Mouse (Mus musculus) midbrain, postnatal 0 days (tissue): ENCODE data around the gene Gm7534. TPM values are rescaled to one million over a fixed set of nuclear protein-coding genes. Genes with fewer than 3 reads are reported as not detected.

Source experiments
- ATAC-seq: fragments of 200-750 bp; cut with Nextera tagmentation; 2 replicates; pipeline ENCODE4 v1.8.0; 2017; ENCODE audit warnings: moderate number of reproducible peaks, mild to moderate bottlenecking, moderate TSS enrichment, moderate library complexity; ENCODE audit not compliant: low FRiP score
- DNase-seq: peaks from one replicate; pipeline ENCODE4 v3.0.0-alpha.2; 2015; ENCODE audit warnings: low spot score
- H3K27ac ChIP-seq: fragments of 300-500 bp; sonication (generic); 2 replicates; pipeline ENCODE4 v1.5.1; 2014; ENCODE audit warnings: low read depth, mild to moderate bottlenecking, low read length, mixed read lengths
- H3K27me3 ChIP-seq: fragments of 300-500 bp; sonication (generic); 2 replicates; pipeline ENCODE4 v1.6.1; 2014; ENCODE audit warnings: low read length, control low read depth, mixed read lengths; ENCODE audit not compliant: insufficient read depth
- H3K36me3 ChIP-seq: fragments of 300-500 bp; sonication (generic); 2 replicates; pipeline ENCODE4 v1.6.1; 2014; ENCODE audit warnings: low read length, control low read depth, mixed read lengths; ENCODE audit not compliant: insufficient read depth
- H3K4me1 ChIP-seq: fragments of 300-500 bp; sonication (generic); 2 replicates; pipeline ENCODE4 v1.6.1; 2014; ENCODE audit warnings: mild to moderate bottlenecking, control low read depth, antibody characterized with exemption, low read length, mixed read lengths; ENCODE audit not compliant: insufficient read depth
- H3K4me2 ChIP-seq: fragments of 300-500 bp; sonication (generic); 2 replicates; pipeline ENCODE4 v1.6.1; 2014; ENCODE audit warnings: low read depth, mild to moderate bottlenecking, low read length, mixed read lengths; ENCODE audit not compliant: poor library complexity, severe bottlenecking
- H3K4me3 ChIP-seq: fragments of 300-500 bp; sonication (generic); 2 replicates; pipeline ENCODE4 v1.5.1; 2014; ENCODE audit warnings: low read depth, mild to moderate bottlenecking, low read length, moderate library complexity
- H3K9ac ChIP-seq: fragments of 300-500 bp; sonication (generic); replicated peaks from 2 replicates; pipeline ENCODE4 v1.6.1; 2014; ENCODE audit warnings: mild to moderate bottlenecking, low read length, moderate library complexity, mixed read lengths; ENCODE audit not compliant: poor library complexity, severe bottlenecking
- H3K9me3 ChIP-seq: fragments of 300-500 bp; sonication (generic); 2 replicates; pipeline ENCODE4 v1.6.1; 2016; ENCODE audit warnings: low read length, control low read depth
- CTCF ChIP-seq: IDR thresholded peaks from 2 replicates; pipeline ENCODE4 v1.5.1; 2016; ENCODE audit warnings: antibody characterized with exemption, mild to moderate bottlenecking
- WGBS: fragments of 180-500 bp; shearing (Covaris S2); extraction: QIAGEN DNeasy Blood & Tissue Kit; methylation state at CpG from one replicate; pipeline ENCODE4 v1.1.7; 2014; 5-methylcytosine and 5-hydroxymethylcytosine counted together
- polyA plus RNA-seq: library from polyadenylated mRNA; unstranded; fragments of >200 nt; fragmentation: Nextera tagmentation; extraction: Ambion mirVana; gene quantifications from 2 replicates; pipeline ENCODE4 v1.2.1, GENCODE M21; 2015
- total RNA-seq: library from RNA; depleted of rRNA; stranded (reverse); fragments of >200 nt; gene quantifications from 2 replicates; pipeline ENCODE4 v1.2.3, GENCODE M21; 2014

Gm7534 gene
- total and polyA plus RNA-seq, 2 experiments from 2014 or later = not detected

DNA sequence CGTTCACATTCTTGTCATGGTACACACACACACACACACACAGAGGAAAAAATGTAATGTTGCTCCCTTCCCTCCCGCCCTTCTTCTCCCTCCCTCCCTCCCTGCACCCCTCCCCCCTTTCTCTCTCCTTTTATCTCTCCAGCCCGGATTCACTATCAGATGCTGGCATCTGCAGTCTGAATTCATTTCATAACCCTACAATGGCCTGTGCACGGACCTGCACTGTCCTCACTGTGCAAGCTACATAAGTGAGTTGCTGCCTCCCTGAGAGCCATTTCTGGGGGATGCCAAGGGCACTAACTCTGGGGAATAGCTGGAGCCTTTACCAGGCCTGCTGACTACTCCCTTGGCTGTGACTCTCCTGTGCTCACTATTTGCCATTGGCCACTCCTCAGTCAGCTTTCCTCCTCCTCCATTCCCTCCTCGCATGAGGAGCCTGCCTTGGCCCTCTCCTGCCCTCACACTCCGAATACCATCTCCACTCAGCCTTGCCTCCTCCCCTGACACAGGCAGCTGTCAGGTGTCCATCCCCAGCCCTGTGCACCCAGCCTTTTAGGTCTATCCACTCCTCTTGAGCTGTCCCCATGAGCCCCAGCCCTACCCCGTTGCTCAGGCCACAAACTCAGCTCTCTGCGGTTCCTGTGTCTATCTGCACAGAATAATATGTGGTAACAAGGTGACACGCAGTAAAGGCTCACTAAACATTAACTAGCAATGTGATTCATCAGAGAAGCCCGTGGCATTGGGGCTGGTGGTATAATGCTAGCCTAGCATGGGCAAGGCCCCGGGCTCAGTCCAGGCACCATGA, 20.2 kb upstream of the Gm7534 start:
- TF ChIP-seq CTCF = no peak

DNA sequence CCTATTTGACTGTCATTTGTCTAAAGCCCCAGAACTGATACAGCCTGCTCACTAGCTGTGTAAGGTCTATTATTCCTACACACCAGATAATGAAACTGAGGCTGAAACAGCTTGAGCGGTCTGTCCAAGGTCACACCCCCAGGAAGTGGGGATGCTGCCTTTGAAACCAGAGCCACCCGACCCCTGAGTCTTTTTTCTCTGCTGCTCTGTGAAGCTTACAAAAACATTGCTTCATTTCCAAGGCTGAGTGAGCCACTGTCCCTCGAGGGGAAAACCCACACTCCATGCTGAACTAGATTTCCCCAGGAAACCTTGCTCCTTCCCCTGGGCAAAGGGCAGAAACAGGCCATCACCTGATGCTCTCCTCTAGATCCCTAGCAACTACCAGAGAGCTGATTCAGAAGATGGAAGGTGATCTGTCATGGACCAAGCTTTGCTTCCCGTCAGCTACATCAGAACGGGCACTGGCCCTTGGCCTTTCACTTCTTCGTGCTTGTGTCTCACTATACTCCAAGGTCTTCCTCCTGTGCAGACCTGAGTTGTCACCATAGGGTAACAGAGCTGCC, 3.8 kb upstream of the Gm7534 start:
- 67% methylated on average over 6 of the region's 6 CpGs for WGBS
- H3K4me3 ChIP-seq = no peak overlapping the region
- H3K9ac ChIP-seq = no peak overlapping the region
- H3K9me3 ChIP-seq = no peaks in the 10 kb centered on the region
- ATAC-seq (no peak), DNase-seq (no peak)
- H3K27ac ChIP-seq = no peak overlapping the region
- no peaks in the 10 kb centered on the region for H3K36me3 ChIP-seq
- H3K4me2 ChIP-seq = no peak overlapping the region
- TF ChIP-seq CTCF = no peak
- no peaks in the 10 kb centered on the region for H3K4me1 ChIP-seq
- no peaks in the 10 kb centered on the region for H3K27me3 ChIP-seq

More for the DNA sequence above, 20.2 kb upstream of the Gm7534 start:
- Histone ChIP-seq H3K4me3 (no peak overlapping the region), H3K27ac (no peak overlapping the region), H3K36me3 (no peaks in the 10 kb centered on the region), H3K9me3 (no peaks in the 10 kb centered on the region), H3K27me3 (no peaks in the 10 kb centered on the region), H3K4me2 (no peak overlapping the region), H3K9ac (no peak overlapping the region), H3K4me1 (no peaks in the 10 kb centered on the region)
- WGBS = 69% methylated on average over 11 of the region's 11 CpGs
- DNase-seq (no peak), ATAC-seq (no peak)

DNA sequence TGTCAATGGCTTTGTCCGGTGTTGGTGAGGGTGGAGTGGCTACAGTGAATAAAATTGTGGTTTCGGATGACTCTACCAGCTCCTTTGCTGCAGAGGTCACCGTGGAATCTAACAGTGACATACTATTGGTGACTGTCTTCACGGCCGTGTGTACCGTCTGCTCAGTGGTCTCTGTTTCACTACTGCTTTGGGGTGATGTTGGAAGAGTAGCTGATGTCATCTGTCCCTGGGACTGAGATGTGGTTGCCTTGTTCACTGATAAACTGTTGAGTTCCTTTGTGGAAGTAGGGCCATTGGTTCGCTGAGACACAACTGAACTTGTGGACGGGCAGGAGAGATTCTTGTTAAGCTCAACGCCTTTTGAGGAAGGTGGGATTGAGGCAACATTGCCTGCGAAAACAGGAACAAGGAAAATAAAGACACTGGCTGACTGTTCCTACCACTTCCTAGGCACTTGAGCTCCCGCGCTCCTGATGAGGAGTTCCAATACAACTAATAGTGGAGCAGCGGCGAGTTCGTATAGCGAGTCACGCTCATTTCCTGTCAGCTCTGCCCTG, 614 bp upstream of the Gm7534 start:
- ATAC-seq = no peak
- WGBS = 93% methylated on average over 17 of the region's 17 CpGs
- no peak overlapping the region for H3K27ac ChIP-seq
- TF ChIP-seq CTCF = no peak
- no peak overlapping the region for H3K4me2 ChIP-seq
- H3K4me3 ChIP-seq = no peak overlapping the region
- H3K36me3 ChIP-seq = no peaks in the 10 kb centered on the region
- H3K9me3 ChIP-seq = no peaks in the 10 kb centered on the region
- H3K4me1 ChIP-seq = no peaks in the 10 kb centered on the region
- no peaks in the 10 kb centered on the region for H3K27me3 ChIP-seq
- no peak overlapping the region for H3K9ac ChIP-seq
- DNase-seq = no peak

DNA sequence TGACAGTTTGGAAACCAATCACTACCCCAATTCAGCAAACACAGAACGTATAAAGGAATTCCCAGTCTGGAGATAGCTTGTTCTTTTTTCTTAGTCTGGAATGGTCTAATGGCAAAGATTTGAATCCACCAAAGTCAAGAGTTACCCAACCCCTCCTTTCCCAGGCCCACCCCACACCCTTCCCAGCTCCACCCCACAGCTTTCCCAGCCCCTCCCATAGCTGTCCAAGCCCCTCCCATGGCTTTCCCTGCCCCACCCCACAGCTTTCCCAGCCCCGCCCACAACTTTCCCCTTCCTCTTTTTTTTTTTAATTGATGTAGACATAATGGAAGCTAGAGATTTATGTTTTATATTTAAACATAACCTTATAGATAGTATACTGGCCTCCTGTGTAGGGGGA, 3.4 kb downstream of the Gm7534 start:
- no peak overlapping the region for H3K27ac ChIP-seq
- no peaks in the 10 kb centered on the region for H3K9me3 ChIP-seq
- no peak overlapping the region for H3K9ac ChIP-seq
- WGBS = 86% methylated on average over 2 of the region's 2 CpGs
- H3K27me3 ChIP-seq = no peaks in the 10 kb centered on the region
- no peaks in the 10 kb centered on the region for H3K4me1 ChIP-seq
- no peak for TF ChIP-seq CTCF
- no peaks in the 10 kb centered on the region for H3K36me3 ChIP-seq
- H3K4me3 ChIP-seq = no peak overlapping the region
- no peak overlapping the region for H3K4me2 ChIP-seq
- ATAC-seq (no peak), DNase-seq (no peak)

DNA sequence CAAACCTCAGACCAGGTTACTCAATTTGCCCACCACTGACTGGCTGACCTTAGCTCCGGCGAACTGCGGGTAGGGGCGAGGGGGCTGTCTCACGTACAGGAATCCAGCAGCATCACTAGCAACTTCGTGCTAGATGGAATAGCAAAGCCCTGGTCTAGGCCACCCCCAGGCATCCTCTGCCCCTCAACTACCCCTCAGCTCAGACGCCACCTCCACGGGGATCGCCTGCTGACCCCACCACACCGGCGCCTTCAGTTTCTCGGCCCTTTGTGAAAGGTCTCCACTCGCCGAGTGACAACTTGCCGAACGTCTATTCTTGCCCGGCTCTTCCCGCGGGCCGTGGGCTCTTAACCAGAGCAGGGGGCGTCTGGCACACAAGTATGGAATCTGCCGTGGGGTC, 16.5 kb downstream of the Gm7534 start:
- peak overlapping the region; percentile 77 for H3K9ac ChIP-seq

DNA sequence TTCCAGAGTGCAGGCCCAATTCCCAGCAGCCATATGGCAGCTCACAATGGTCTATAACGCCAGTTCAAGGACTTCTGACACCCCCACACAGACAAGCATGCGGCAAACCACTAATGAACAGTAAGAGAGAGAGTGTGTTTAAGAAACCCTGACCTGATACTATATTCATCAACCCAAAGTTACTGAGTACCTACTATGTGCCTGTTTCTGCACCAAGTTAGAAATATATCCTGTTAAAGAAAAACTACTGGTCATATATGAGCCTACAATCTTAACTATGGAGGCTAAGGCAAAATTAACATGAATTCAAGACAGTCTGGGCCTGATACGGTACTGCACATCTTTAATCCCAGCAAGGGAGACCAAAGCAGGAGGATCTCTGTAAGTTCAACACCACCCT, 17.2 kb downstream of the Gm7534 start:
- no peak for TF ChIP-seq CTCF
- Histone ChIP-seq H3K4me2 (peak overlapping the region; percentile 81), H3K36me3 (no peaks in the 10 kb centered on the region), H3K4me3 (peak overlapping the region; percentile 76; the same call in 1 of the 2 replicates), H3K4me1 (peaks cover 4% of the 10 kb centered on the region; the same call in 1 of the 2 replicates), H3K9ac (peak overlapping the region; percentile 77), H3K9me3 (no peaks in the 10 kb centered on the region), H3K27me3 (no peaks in the 10 kb centered on the region), H3K27ac (no peak overlapping the region)
- DNase-seq (no peak), ATAC-seq (no peak)
- 75% methylated on average over 3 of the region's 3 CpGs for WGBS

More for the DNA sequence above, 16.5 kb downstream of the Gm7534 start:
- Histone ChIP-seq H3K9me3 (no peaks in the 10 kb centered on the region), H3K36me3 (no peaks in the 10 kb centered on the region), H3K4me2 (peak overlapping the region; percentile 81), H3K4me1 (peaks cover 4% of the 10 kb centered on the region; the same call in 1 of the 2 replicates), H3K4me3 (peak overlapping the region; percentile 76), H3K27ac (peak overlapping the region; percentile 69), H3K27me3 (no peaks in the 10 kb centered on the region)
- no peak for DNase-seq
- WGBS = under 1% methylated on average over 22 of the region's 22 CpGs
- no peak for TF ChIP-seq CTCF
- ATAC-seq = no peak
